Mouse (Mus musculus) olfactory bulb, adult 2 months (tissue): ENCODE results near the gene Rrp1.

Experiments
- CTCF ChIP-seq: fragments of 200-500 bp; IDR thresholded peaks from 2 replicates; pipeline ENCODE4 v1.5.1; 2012; ENCODE audit warnings: low read depth, mild to moderate bottlenecking, low read length, moderate library complexity; ENCODE audit not compliant: insufficient read depth
- POLR2A ChIP-seq: fragments of 200-500 bp; IDR thresholded peaks from 2 replicates; pipeline ENCODE4 v1.6.1; 2012; ENCODE audit warnings: mild to moderate bottlenecking, low read depth, low read length, moderate library complexity; ENCODE audit not compliant: insufficient read depth

DNA sequence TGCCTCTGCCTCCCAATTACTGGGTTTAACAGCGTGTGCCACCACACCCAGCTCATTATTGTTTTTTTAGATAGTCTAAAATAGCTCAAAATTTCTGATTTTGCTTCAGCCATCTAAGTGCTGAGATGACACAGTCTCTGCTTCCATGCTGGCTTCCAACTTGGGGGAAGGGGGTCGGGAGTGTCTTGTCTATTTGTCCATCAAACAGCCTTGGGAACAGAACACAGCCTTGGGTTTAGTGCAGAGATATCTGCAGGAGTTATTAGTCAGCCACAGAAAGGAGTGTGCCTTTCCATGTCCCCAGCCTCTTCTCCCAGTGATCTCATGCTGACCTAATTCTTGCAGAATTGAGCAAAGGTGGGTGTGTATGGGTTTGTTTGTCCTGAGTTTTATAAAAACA lies 5.9 kb upstream of the Rrp1 start:
- TF ChIP-seq CTCF = no peak
- no peak for TF ChIP-seq POLR2A
